ENCODE assay signal across 15 mouse cellular contexts in the genomic region with DNA sequence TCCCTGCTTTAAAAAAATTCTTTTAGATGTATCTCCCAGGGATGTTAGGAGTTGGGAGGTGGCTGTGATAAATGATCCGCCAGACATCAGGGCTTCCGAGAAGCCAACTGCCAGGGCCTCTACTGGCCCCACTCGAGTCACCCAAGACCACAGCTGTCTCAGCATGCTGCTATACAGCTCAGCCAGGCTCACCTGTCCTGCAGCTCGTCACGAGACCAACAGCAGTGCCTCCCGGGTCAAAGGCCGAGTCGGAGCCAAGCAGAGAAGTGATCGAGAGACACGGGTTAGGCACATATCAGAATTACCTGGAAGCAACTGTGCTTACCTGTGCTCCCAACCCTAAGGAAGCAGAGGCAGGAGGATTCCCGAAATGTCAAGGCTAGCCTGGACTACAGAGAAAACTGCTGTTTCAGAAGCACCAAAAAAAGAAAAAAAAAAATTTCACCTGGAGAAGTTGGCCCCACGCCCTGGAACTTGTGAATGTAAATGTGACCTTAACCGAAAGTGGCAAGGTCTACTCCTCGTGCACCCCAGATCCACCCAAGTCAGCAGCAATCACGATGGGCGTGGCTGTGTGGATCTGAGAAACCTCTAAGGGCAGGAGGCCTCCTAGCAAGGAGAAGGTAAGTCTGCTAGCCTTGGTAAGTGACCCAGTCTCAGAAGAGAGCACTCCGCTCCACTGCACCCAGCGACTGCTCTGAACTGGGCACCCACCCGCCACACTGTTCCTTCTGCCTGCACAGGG. TPM values are rescaled to one million over a fixed set of nuclear protein-coding genes. Genes with fewer than 3 reads are reported as not detected.
DNase-seq lines count a peak whose midpoint lies in the region; ATAC-seq and TF ChIP-seq lines count a peak whose summit lies in the region.
"Had no signal": no experiment of that assay in that cellular context is flagged by ENCODE, and none has a peak within 500 bp of the region (broad histone marks: within the 10 kb centered on the region; RNA-seq: fewer than 3 reads in every experiment).

No protein-coding gene starts in this region.

- H3K27ac ChIP-seq in gastrocnemius, adult 2 months, result peak overlapping the region; percentile 81
- H3K27ac ChIP-seq in kidney, embryonic 16.5 days (ENCODE audit: low read length), result peak overlapping the region; percentile 86
- H3K27ac ChIP-seq in embryonic facial prominence, embryonic 12.5 days, result 0 out of 2 replicates have a peak overlapping the region, but pooled peaks have one; percentile 19
- peak overlapping the region; percentile 61 for H3K27ac ChIP-seq in liver, embryonic 16.5 days (ENCODE audit: low read length)
- no peak overlapping the region for H3K27ac ChIP-seq in forebrain, embryonic 15.5 days (replicated peaks)
- H3K27ac ChIP-seq: limb, embryonic 13.5 days had no signal

- ATAC-seq in kidney, embryonic 16.5 days (ENCODE audit: low FRiP score, low TSS enrichment), result no peak
- ATAC-seq in embryonic facial prominence, embryonic 12.5 days (ENCODE audit: insufficient number of reproducible peaks, insufficient read depth, low FRiP score, low TSS enrichment), result no peak
- ATAC-seq in liver, embryonic 16.5 days (ENCODE audit: low read depth), result no peak
- no peak for ATAC-seq in forebrain, embryonic 15.5 days (replicated peaks)

- no peaks in the 10 kb centered on the region for H3K27me3 ChIP-seq in kidney, embryonic 16.5 days (ENCODE audit: insufficient read depth, low read length)
- no peaks in the 10 kb centered on the region for H3K27me3 ChIP-seq in embryonic facial prominence, embryonic 12.5 days
- H3K27me3 ChIP-seq in liver, embryonic 16.5 days (ENCODE audit: control insufficient read depth, insufficient read depth, low read depth, low read length), result no peaks in the 10 kb centered on the region
- no peaks in the 10 kb centered on the region for H3K27me3 ChIP-seq in forebrain, embryonic 15.5 days
- H3K27me3 ChIP-seq: limb, embryonic 13.5 days had no signal

- no peak overlapping the region for H3K4me3 ChIP-seq in gastrocnemius, adult 2 months
- H3K4me3 ChIP-seq in kidney, embryonic 16.5 days (ENCODE audit: low read length), result no peak overlapping the region
- no peak overlapping the region for H3K4me3 ChIP-seq in embryonic facial prominence, embryonic 12.5 days
- H3K4me3 ChIP-seq in liver, embryonic 16.5 days (ENCODE audit: low read depth, low read length), result no peak overlapping the region
- no peak overlapping the region for H3K4me3 ChIP-seq in forebrain, embryonic 15.5 days
- H3K4me3 ChIP-seq: limb, embryonic 13.5 days had no signal

- H3K36me3 ChIP-seq in kidney, embryonic 16.5 days (ENCODE audit: insufficient read depth, low read length), result no peaks in the 10 kb centered on the region
- no peaks in the 10 kb centered on the region for H3K36me3 ChIP-seq in embryonic facial prominence, embryonic 12.5 days
- no peaks in the 10 kb centered on the region for H3K36me3 ChIP-seq in liver, embryonic 16.5 days (ENCODE audit: control insufficient read depth, insufficient read depth)
- no peaks in the 10 kb centered on the region for H3K36me3 ChIP-seq in forebrain, embryonic 15.5 days
- H3K36me3 ChIP-seq: limb, embryonic 13.5 days had no signal

- 68% methylated on average over 19 of the region's 19 CpGs for WGBS in kidney, embryonic 16.5 days
- WGBS in embryonic facial prominence, embryonic 12.5 days, result 87% methylated on average over 19 of the region's 19 CpGs
- 55% methylated on average over 19 of the region's 19 CpGs for WGBS in liver, embryonic 16.5 days (ENCODE audit: insufficient replicate concordance)
- 91% methylated on average over 19 of the region's 19 CpGs for WGBS in forebrain, embryonic 15.5 days

- H3K4me1 ChIP-seq in kidney, embryonic 16.5 days (ENCODE audit: insufficient read depth, low read length), result peaks cover 40% of the 10 kb centered on the region
- no peaks in the 10 kb centered on the region for H3K4me1 ChIP-seq in embryonic facial prominence, embryonic 12.5 days
- peaks cover 60% of the 10 kb centered on the region for H3K4me1 ChIP-seq in liver, embryonic 16.5 days (ENCODE audit: control insufficient read depth, low read depth, low read length)
- no peaks in the 10 kb centered on the region for H3K4me1 ChIP-seq in forebrain, embryonic 15.5 days
- H3K4me1 ChIP-seq: limb, embryonic 13.5 days had no signal

- no peak for DNase-seq in gastrocnemius, adult 2 months
- DNase-seq in gastrocnemius, postnatal 4 days (ENCODE audit: low spot score in 2 of 2), result no peak
- DNase-seq in kidney, postnatal 10 days, result no peak
- no peak for DNase-seq in urinary bladder, postnatal 14 days (ENCODE audit: low spot score)
- DNase-seq: thymus, postnatal 14 days had no signal

- no peak for TF ChIP-seq CTCF in gastrocnemius, adult 2 months (IDR thresholded peaks at IDR 0.05)

- no peak overlapping the region for H3K4me2 ChIP-seq in kidney, embryonic 16.5 days (replicated peaks; ENCODE audit: low read depth, low read length)
- no peak overlapping the region for H3K4me2 ChIP-seq in embryonic facial prominence, embryonic 12.5 days (replicated peaks)
- H3K4me2 ChIP-seq in liver, embryonic 16.5 days (ENCODE audit: low read depth, low read length), result 0 out of 2 replicates have a peak overlapping the region, but pooled peaks have one; percentile 4
- no peak overlapping the region for H3K4me2 ChIP-seq in forebrain, embryonic 15.5 days (replicated peaks)
- H3K4me2 ChIP-seq: limb, embryonic 13.5 days had no signal

- intact Hi-C loops in gastrocnemius, adult 2 months (cut with DNase I), result no loop called here

- H3K9ac ChIP-seq in kidney, embryonic 16.5 days (replicated peaks; ENCODE audit: low read length), result no peak overlapping the region
- no peak overlapping the region for H3K9ac ChIP-seq in embryonic facial prominence, embryonic 12.5 days
- no peak overlapping the region for H3K9ac ChIP-seq in liver, embryonic 16.5 days (ENCODE audit: low read depth, low read length)
- H3K9ac ChIP-seq in forebrain, embryonic 15.5 days (replicated peaks), result no peak overlapping the region
- H3K9ac ChIP-seq: limb, embryonic 13.5 days had no signal

- no peaks in the 10 kb centered on the region for H3K9me3 ChIP-seq in kidney, embryonic 16.5 days (ENCODE audit: low read length)
- no peaks in the 10 kb centered on the region for H3K9me3 ChIP-seq in embryonic facial prominence, embryonic 12.5 days
- no peaks in the 10 kb centered on the region for H3K9me3 ChIP-seq in liver, embryonic 16.5 days (replicated peaks; ENCODE audit: control insufficient read depth, low read length)
- H3K9me3 ChIP-seq in forebrain, embryonic 15.5 days, result no peaks in the 10 kb centered on the region
- H3K9me3 ChIP-seq: limb, embryonic 13.5 days had no signal

RNA-seq across cellular contexts. Expression of a gene that starts 12.8 kb away (rescaled TPM):
- total RNA-seq in gastrocnemius, adult 2 months (2021), result 1 to 10 TPM; 3.5 to 6.0 TPM
- total RNA-seq in gastrocnemius, postnatal 4 days (2021), result 10 to 100 TPM; 25.5 to 30.8 TPM
- 69.5 and 78.7 TPM in 2 replicates for polyA plus RNA-seq in kidney, embryonic 16.5 days (2015; fragmentation: Nextera tagmentation; extraction: Ambion mirVana)
- 19.0 and 19.5 TPM in 2 replicates for polyA plus RNA-seq in embryonic facial prominence, embryonic 12.5 days (2016; fragmentation: Nextera tagmentation; extraction: Ambion mirVana)
- polyA plus RNA-seq in liver, embryonic 16.5 days (2015; fragmentation: Nextera tagmentation; extraction: Ambion mirVana), result 10.1 and 12.0 TPM in 2 replicates
- polyA plus RNA-seq in forebrain, embryonic 15.5 days (2015; fragmentation: Nextera tagmentation; extraction: Ambion mirVana), result 14.4 and 17.0 TPM in 2 replicates

RNA-seq across cellular contexts. Expression of a gene that starts 34.0 kb away (rescaled TPM):
- not detected for total RNA-seq in gastrocnemius, adult 2 months (2021)
- not detected for total RNA-seq in gastrocnemius, postnatal 4 days (2021)
- 0.15 and 0.22 TPM in 2 replicates for polyA plus RNA-seq in kidney, embryonic 16.5 days (2015; fragmentation: Nextera tagmentation; extraction: Ambion mirVana)
- not detected in 2 replicates for polyA plus RNA-seq in embryonic facial prominence, embryonic 12.5 days (2016; fragmentation: Nextera tagmentation; extraction: Ambion mirVana)
- 0.07 TPM in 1 of 2 replicates, not detected in the other for polyA plus RNA-seq in liver, embryonic 16.5 days (2015; fragmentation: Nextera tagmentation; extraction: Ambion mirVana)
- not detected in 2 replicates for polyA plus RNA-seq in forebrain, embryonic 15.5 days (2015; fragmentation: Nextera tagmentation; extraction: Ambion mirVana)
- total RNA-seq: common myeloid progenitor, adult 5-6 weeks; gastrocnemius, adult 18-20 months; heart, postnatal 14 days had no signal
- polyA plus RNA-seq: brain, embryonic 14.5 days; kidney, postnatal 0 days; limb, embryonic 13.5 days had no signal
